Comparison of ENCODE assay signal across 14 mouse cellular contexts in genomic region chr2:166509591-166509990, GRCm38 (mm10).
DNase-seq lines count a peak whose midpoint lies in the region; ATAC-seq and TF ChIP-seq lines count a peak whose summit lies in the region.
"Had no signal": no experiment of that assay in that cellular context is flagged by ENCODE, and none has a peak within 500 bp of the region (broad histone marks: within the 10 kb centered on the region; RNA-seq: fewer than 3 reads in every experiment).

No protein-coding gene starts in this region.

- H3K27ac ChIP-seq in gastrocnemius, adult 2 months = no peak overlapping the region
- no peak overlapping the region for H3K27ac ChIP-seq in kidney, postnatal 0 days
- H3K27ac ChIP-seq: hindbrain, embryonic 15.5 days; liver, embryonic 14.5 days; neural tube, embryonic 15.5 days had no signal

- 71% methylated on average over 10 of the region's 10 CpGs for WGBS in kidney, postnatal 0 days

- H3K9ac ChIP-seq in kidney, postnatal 0 days (ENCODE audit: low read depth, low read length) = no peak overlapping the region
- H3K9ac ChIP-seq: hindbrain, embryonic 15.5 days; liver, embryonic 14.5 days; neural tube, embryonic 15.5 days had no signal

- no peaks in the 10 kb centered on the region for H3K9me3 ChIP-seq in kidney, postnatal 0 days (replicated peaks; ENCODE audit: low read length)
- H3K9me3 ChIP-seq: hindbrain, embryonic 15.5 days; neural tube, embryonic 15.5 days had no signal

- no peak for DNase-seq in gastrocnemius, adult 2 months
- DNase-seq in gastrocnemius, postnatal 10 days = no peak
- peak; percentile 24 for DNase-seq in kidney, postnatal 0 days (ENCODE audit: low spot score)
- DNase-seq in kidney, adult 11 months = no peak
- DNase-seq in right cerebral cortex, postnatal 14 days = peak; percentile 4
- no peak for DNase-seq in right cerebral cortex, postnatal 25 days
- DNase-seq in thymus, postnatal 25 days = no peak
- DNase-seq: cerebellum, postnatal 14 days; gastrocnemius, postnatal 36 days had no signal

- H3K27me3 ChIP-seq in kidney, postnatal 0 days (ENCODE audit: insufficient read depth, low read length) = no peaks in the 10 kb centered on the region

- TF ChIP-seq CTCF in gastrocnemius, adult 2 months (IDR thresholded peaks at IDR 0.05) = no peak
- no peak for TF ChIP-seq CTCF in kidney, postnatal 0 days (IDR thresholded peaks at IDR 0.05; ENCODE audit: low read depth)

- H3K4me3 ChIP-seq in gastrocnemius, adult 2 months = peak overlapping the region; percentile 30
- no peak overlapping the region for H3K4me3 ChIP-seq in kidney, postnatal 0 days (replicated peaks; ENCODE audit: low read depth, low read length)
- H3K4me3 ChIP-seq: hindbrain, embryonic 15.5 days; neural tube, embryonic 15.5 days had no signal

- intact Hi-C loops in gastrocnemius, adult 2 months (cut with DNase I) = no loop called here

- 0 out of 2 replicates have a peak, but pooled peaks cover 4% of the 10 kb centered on the region for H3K4me1 ChIP-seq in kidney, postnatal 0 days (replicated peaks; ENCODE audit: insufficient read depth, low read length)

- no peaks in the 10 kb centered on the region for H3K36me3 ChIP-seq in kidney, postnatal 0 days (ENCODE audit: insufficient read depth, low read length)
- H3K36me3 ChIP-seq: hindbrain, embryonic 15.5 days; neural tube, embryonic 15.5 days had no signal

- ATAC-seq in kidney, postnatal 0 days (replicated peaks; ENCODE audit: low FRiP score, low read depth) = no peak
- ATAC-seq in erythroid progenitor cell, adult 5-6 weeks (replicated peaks; ENCODE audit: low FRiP score, poor library complexity, severe bottlenecking) = no peak
- ATAC-seq: activated CD4-positive, CD25-positive, alpha-beta regulatory T cell, adult 4 months had no signal

- no peak overlapping the region for H3K4me2 ChIP-seq in kidney, postnatal 0 days (ENCODE audit: low read length)
- H3K4me2 ChIP-seq: hindbrain, embryonic 15.5 days; neural tube, embryonic 15.5 days had no signal

Comparison
In these comparisons a context has a peak if more than half of its experiments do, and no peak if none do; other contexts are left out.
1. DNase-seq: peak in kidney, postnatal 0 days (single experiment) and right cerebral cortex, postnatal 14 days (single experiment); none in gastrocnemius, adult 2 months (single experiment), gastrocnemius, postnatal 10 days (single experiment), kidney, adult 11 months (single experiment), right cerebral cortex, postnatal 25 days (single experiment) and thymus, postnatal 25 days (single experiment).